Mouse (Mus musculus) stomach, postnatal 0 days (tissue): ENCODE results near the gene Galntl6.

Source experiments
- CTCF ChIP-seq: IDR thresholded peaks from 2 replicates; pipeline ENCODE4 v1.5.1; 2016; ENCODE audit warnings: antibody characterized with exemption, low read depth, mild to moderate bottlenecking, moderate library complexity
- EP300 ChIP-seq: optimal IDR thresholded peaks from 2 replicates; pipeline ENCODE3; 2016; ENCODE audit warnings: antibody characterized with exemption

- TF ChIP-seq CTCF (no peak), EP300 (peak; percentile 30)
Observed at GRCm38 (mm10) chr8:57741309-57741708, 1171.1 kb downstream of the Galntl6 start.
